Mouse (Mus musculus): ENCODE data around the gene Relb. TPM values are rescaled to one million over a fixed set of nuclear protein-coding genes. Genes with fewer than 3 reads are reported as not detected.
"Not testable (repeated sequence)": the region's sequence is repeated elsewhere in the genome, so short reads cannot be mapped to it uniquely, and the experiment has no call there.

Relb gene
- polyA plus RNA-seq, 1 experiment from 2014 or later = 9.3 TPM

DNA sequence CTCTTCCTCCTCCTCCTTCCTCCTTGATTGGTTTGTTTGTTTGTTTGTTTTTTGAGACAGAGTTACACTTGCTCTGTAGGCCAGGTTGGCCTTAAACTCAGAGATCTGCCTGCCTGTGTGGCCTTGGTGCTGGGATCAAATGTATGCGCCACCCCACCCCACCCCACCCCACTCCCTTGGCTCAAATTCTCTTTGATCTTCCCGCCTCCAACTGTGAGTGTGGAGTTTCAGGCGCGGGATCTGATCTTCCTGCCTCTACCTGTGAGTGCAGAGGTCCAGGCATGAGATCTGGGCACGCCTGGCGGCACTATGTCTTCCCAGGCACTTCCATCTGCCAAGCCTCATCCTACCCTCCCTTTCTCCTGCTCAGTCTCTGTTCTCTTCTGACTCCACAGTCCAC, 7.0 kb downstream of the Relb start:
- Histone ChIP-seq H3K4me1 (ENCODE audit: control insufficient read depth, insufficient read depth, low read length) (0 out of 2 replicates have a peak, but pooled peaks cover 3% of the 10 kb centered on the region), H3K4me3 (ENCODE audit: low read length) (no peak overlapping the region), H3K27ac (ENCODE audit: low read depth, low read length) (no peak overlapping the region), H3K27me3 (ENCODE audit: control insufficient read depth, insufficient read depth, low read length) (no peaks in the 10 kb centered on the region), H3K4me2 (replicated peaks; ENCODE audit: low read depth, low read length) (no peak overlapping the region), H3K36me3 (ENCODE audit: control insufficient read depth, insufficient read depth, low read length) (no peaks in the 10 kb centered on the region), H3K9me3 (ENCODE audit: control insufficient read depth, low read length) (no peaks in the 10 kb centered on the region), H3K9ac (ENCODE audit: low read depth, low read length) (no peak overlapping the region)
- WGBS = 24% methylated on average over 6 of the region's 6 CpGs
- no peak for ATAC-seq (ENCODE audit: low FRiP score, low TSS enrichment)

DNA sequence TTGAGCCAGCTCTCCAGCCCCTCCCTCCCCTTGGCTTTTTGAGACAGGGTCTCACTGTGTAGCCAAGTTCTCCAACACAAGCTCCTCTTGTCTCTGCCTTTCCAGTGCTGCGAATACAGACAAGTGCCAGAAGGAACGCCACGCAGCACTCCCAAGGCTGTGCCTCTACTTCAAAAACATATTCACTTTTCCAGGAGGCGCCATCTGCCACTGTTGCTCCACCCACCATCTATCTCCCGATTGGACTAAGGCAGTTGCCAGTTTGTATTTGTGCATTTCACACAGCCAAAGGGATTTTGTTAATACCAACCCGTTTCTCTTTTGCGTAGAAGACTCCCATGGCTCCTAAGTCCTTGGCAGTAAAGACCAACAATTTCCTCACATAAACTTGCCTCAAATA, 8.4 kb downstream of the Relb start:
- Histone ChIP-seq H3K9ac (ENCODE audit: low read depth, low read length) (no peak overlapping the region), H3K36me3 (ENCODE audit: control insufficient read depth, insufficient read depth, low read length) (no peaks in the 10 kb centered on the region), H3K9me3 (ENCODE audit: control insufficient read depth, low read length) (no peaks in the 10 kb centered on the region), H3K27me3 (ENCODE audit: control insufficient read depth, insufficient read depth, low read length) (no peaks in the 10 kb centered on the region), H3K4me1 (ENCODE audit: control insufficient read depth, insufficient read depth, low read length) (0 out of 2 replicates have a peak, but pooled peaks cover 3% of the 10 kb centered on the region), H3K4me2 (replicated peaks; ENCODE audit: low read depth, low read length) (no peak overlapping the region), H3K27ac (ENCODE audit: low read depth, low read length) (no peak overlapping the region), H3K4me3 (ENCODE audit: low read length) (no peak overlapping the region)
- ATAC-seq (ENCODE audit: low FRiP score, low TSS enrichment) = no peak
- 90% methylated on average over 7 of the region's 7 CpGs for WGBS

DNA sequence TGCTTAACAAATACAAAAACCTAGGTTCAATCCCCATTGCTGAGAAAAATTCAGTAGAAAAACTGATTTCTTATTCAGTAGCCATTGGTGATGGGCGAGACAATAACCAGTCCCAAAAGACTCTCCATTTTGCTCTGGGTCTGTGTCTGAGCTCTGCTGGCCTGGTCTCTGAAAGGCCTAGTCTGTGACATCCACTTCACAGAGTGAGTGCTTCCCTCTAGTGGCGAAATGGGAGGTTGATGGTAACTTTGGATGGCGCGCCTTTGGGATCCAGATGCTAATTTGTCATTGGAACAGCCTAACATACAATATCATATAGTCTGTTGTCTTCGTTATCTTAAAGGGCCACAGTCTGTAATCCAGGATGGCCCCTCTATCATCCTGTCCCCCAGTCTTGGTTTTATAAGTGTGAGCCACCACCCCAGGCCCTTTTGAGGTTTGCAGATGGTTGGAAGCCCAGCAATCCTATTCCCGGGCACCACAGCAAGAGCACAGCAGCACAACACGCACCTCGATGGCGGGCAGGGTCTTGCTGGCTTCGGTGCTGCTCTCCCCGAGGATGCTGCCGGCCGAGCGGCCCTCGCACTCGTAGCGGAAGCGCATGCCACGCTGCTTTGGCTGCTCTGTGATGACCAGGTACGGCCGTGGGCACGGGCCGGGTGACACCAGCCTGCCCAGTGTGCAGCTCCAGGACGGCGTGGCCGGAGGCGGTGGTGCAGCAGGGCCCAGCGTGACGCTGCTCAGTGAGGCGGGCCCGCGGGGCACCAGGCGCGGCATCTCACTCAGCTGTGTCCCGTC, 10.0 kb downstream of the Relb start:
- no peaks in the 10 kb centered on the region for H3K36me3 ChIP-seq (ENCODE audit: control insufficient read depth, insufficient read depth, low read length)
- H3K9ac ChIP-seq (ENCODE audit: low read depth, low read length) = peak overlapping the region; percentile 58
- H3K9me3 ChIP-seq (ENCODE audit: control insufficient read depth, low read length) = no peaks in the 10 kb centered on the region
- ATAC-seq (ENCODE audit: low FRiP score, low TSS enrichment) = peak; percentile 85
- H3K27me3 ChIP-seq (ENCODE audit: control insufficient read depth, insufficient read depth, low read length) = no peaks in the 10 kb centered on the region
- peak overlapping the region; percentile 34 for H3K4me3 ChIP-seq (ENCODE audit: low read length)
- no peak overlapping the region for H3K27ac ChIP-seq (ENCODE audit: low read depth, low read length)
- H3K4me2 ChIP-seq (replicated peaks; ENCODE audit: low read depth, low read length) = peak overlapping the region; percentile 65
- WGBS = 10% methylated on average over 35 of the region's 35 CpGs
- 0 out of 2 replicates have a peak, but pooled peaks cover 3% of the 10 kb centered on the region for H3K4me1 ChIP-seq (ENCODE audit: control insufficient read depth, insufficient read depth, low read length)

DNA sequence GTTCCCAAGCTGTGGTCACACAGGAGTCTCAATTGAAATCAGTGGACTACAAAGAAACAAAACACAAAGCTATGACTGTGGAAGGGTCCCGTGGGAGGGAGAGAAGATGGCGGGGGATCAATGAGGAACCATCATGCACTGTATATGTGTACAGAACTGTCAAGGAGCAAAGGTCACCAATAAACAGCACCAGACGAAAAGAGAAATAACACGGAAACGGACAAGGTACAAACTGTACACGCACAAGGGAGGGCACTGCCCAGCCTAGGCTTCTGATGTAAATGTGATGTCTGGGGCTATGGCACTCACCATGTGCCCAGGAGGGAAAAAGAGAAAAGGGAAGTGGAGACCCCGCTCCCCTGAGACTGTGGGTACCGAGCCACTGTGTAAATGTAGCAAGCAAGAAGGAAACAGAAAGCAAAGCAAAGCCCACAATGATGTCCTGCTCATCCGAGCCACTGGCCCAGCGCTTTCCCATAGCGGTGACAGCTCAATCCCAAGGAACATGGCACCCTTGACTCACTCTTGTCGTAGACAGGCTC, 14.1 kb downstream of the Relb start:
- H3K36me3 ChIP-seq (ENCODE audit: control insufficient read depth, insufficient read depth, low read length) = no peaks in the 10 kb centered on the region; the same call in 1 of the 2 replicates
- H3K27me3 ChIP-seq (ENCODE audit: control insufficient read depth, insufficient read depth, low read length) = no peaks in the 10 kb centered on the region
- H3K4me2 ChIP-seq (replicated peaks; ENCODE audit: low read depth, low read length) = no peak overlapping the region
- WGBS = 85% methylated on average over 12 of the region's 12 CpGs
- H3K4me3 ChIP-seq (ENCODE audit: low read length) = no peak overlapping the region
- 0 out of 2 replicates have a peak, but pooled peaks cover 3% of the 10 kb centered on the region for H3K4me1 ChIP-seq (ENCODE audit: control insufficient read depth, insufficient read depth, low read length)
- no peak overlapping the region for H3K9ac ChIP-seq (ENCODE audit: low read depth, low read length)
- ATAC-seq (ENCODE audit: low FRiP score, low TSS enrichment) = no peak
- H3K27ac ChIP-seq (ENCODE audit: low read depth, low read length) = no peak overlapping the region
- H3K9me3 ChIP-seq (ENCODE audit: control insufficient read depth, low read length) = 0 out of 2 replicates have a peak, but pooled peaks cover 2% of the 10 kb centered on the region

DNA sequence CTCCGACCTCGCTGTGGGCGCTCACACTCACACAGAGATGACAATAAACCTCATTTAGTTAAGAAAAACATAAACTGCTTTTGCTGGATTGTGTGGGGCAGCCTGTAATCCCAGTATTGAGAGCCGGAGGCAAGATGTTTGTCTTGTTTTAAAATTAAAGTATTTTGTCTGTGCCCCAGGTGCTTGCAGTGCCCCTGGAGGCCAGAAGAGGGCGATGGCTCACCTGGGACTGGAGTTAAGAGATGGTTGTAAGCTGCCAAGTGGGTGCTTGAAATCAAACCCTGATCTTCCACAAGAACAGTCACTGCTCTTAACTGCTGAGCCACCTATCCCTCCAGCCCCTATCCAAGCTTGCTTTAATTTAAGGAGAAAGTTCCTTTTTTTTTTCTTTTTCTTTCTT, 18.3 kb downstream of the Relb start:
- H3K27ac ChIP-seq (ENCODE audit: low read depth, low read length) = no peak overlapping the region
- 0 out of 2 replicates have a peak, but pooled peaks cover 2% of the 10 kb centered on the region for H3K9me3 ChIP-seq (ENCODE audit: control insufficient read depth, low read length)
- whole genome bisulfite sequencing = 83% methylated on average over 5 of the region's 5 CpGs
- no peaks in the 10 kb centered on the region for H3K27me3 ChIP-seq (ENCODE audit: control insufficient read depth, insufficient read depth, low read length)
- no peaks in the 10 kb centered on the region; the same call in 1 of the 2 replicates for H3K36me3 ChIP-seq (ENCODE audit: control insufficient read depth, insufficient read depth, low read length)
- H3K9ac ChIP-seq (ENCODE audit: low read depth, low read length) = no peak overlapping the region
- H3K4me3 ChIP-seq (ENCODE audit: low read length) = no peak overlapping the region
- H3K4me1 ChIP-seq (ENCODE audit: control insufficient read depth, insufficient read depth, low read length) = no peaks in the 10 kb centered on the region
- ATAC-seq (ENCODE audit: low FRiP score, low TSS enrichment) = no peak
- H3K4me2 ChIP-seq (replicated peaks; ENCODE audit: low read depth, low read length) = no peak overlapping the region

DNA sequence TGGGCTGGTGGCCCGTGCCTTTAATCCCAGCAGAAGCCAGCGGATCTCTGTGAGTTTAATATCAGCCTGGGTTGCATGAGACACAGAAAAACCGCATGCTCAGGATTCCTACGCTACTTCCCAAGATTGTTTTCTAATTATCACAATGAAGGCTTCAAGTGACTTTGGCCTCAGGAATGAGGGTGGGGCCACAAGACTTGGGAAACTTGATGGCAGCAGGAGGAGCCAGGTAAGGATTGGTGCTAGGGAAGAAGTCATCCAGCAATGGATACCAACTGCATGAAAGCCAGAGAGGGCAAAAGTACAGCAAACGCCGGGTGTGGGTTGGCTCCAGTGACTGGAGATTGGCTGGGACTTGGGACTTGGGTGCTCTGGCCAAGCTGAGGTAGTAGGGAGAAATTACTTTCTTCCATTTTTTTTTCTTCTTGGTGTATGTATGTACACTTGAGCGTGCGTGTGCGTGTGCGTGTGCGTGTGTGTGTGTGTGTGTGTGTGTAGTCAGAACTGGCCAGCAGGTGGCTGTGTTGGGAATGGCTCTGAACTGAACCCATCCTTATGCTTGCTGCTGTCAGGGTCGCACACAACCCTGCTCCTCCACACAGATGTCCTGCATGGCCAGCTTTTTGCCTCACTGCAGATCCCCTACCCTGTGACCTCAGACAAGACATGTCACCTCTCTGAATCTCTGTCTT, 19.5 kb downstream of the Relb start:
- no peak for ATAC-seq (ENCODE audit: low FRiP score, low TSS enrichment)
- Histone ChIP-seq H3K9ac (ENCODE audit: low read depth, low read length) (no peak overlapping the region), H3K4me1 (ENCODE audit: control insufficient read depth, insufficient read depth, low read length) (no peaks in the 10 kb centered on the region), H3K4me2 (replicated peaks; ENCODE audit: low read depth, low read length) (no peak overlapping the region), H3K9me3 (ENCODE audit: control insufficient read depth, low read length) (0 out of 2 replicates have a peak, but pooled peaks cover 2% of the 10 kb centered on the region), H3K36me3 (ENCODE audit: control insufficient read depth, insufficient read depth, low read length) (no peaks in the 10 kb centered on the region; the same call in 1 of the 2 replicates), H3K4me3 (ENCODE audit: low read length) (no peak overlapping the region), H3K27me3 (ENCODE audit: control insufficient read depth, insufficient read depth, low read length) (no peaks in the 10 kb centered on the region), H3K27ac (ENCODE audit: low read depth, low read length) (no peak overlapping the region)
- WGBS = 91% methylated on average over 12 of the region's 12 CpGs

DNA sequence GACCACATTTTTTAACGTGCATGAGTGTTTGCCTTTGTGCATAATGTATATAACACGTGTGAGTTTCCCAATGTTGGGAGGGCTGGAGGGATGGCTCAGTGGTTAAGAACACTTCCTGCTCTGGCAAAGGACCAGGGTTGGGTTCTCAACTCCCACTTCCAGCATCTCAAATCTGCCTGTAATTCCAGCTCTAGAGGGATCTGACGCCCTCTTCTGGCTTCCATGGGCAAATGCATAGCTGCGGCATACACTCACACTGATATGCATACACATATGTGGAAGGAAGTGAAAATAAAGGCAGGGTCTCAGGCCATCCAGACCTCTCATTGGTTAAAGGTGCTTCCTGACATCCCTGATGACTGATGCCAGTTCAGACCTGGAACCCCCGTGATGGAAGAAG, 21.9 kb downstream of the Relb start:
- 78% methylated on average over 5 of the region's 5 CpGs for WGBS
- Histone ChIP-seq H3K27ac (ENCODE audit: low read depth, low read length) (no peak overlapping the region), H3K4me3 (ENCODE audit: low read length) (no peak overlapping the region), H3K4me2 (replicated peaks; ENCODE audit: low read depth, low read length) (no peak overlapping the region), H3K4me1 (ENCODE audit: control insufficient read depth, insufficient read depth, low read length) (peaks cover 10% of the 10 kb centered on the region; the same call in 1 of the 2 replicates), H3K9ac (ENCODE audit: low read depth, low read length) (no peak overlapping the region), H3K27me3 (ENCODE audit: control insufficient read depth, insufficient read depth, low read length) (no peaks in the 10 kb centered on the region), H3K9me3 (ENCODE audit: control insufficient read depth, low read length) (0 out of 2 replicates have a peak, but pooled peaks cover 2% of the 10 kb centered on the region), H3K36me3 (ENCODE audit: control insufficient read depth, insufficient read depth, low read length) (peaks cover 3% of the 10 kb centered on the region; the same call in 1 of the 2 replicates)
- no peak for ATAC-seq (ENCODE audit: low FRiP score, low TSS enrichment)

DNA sequence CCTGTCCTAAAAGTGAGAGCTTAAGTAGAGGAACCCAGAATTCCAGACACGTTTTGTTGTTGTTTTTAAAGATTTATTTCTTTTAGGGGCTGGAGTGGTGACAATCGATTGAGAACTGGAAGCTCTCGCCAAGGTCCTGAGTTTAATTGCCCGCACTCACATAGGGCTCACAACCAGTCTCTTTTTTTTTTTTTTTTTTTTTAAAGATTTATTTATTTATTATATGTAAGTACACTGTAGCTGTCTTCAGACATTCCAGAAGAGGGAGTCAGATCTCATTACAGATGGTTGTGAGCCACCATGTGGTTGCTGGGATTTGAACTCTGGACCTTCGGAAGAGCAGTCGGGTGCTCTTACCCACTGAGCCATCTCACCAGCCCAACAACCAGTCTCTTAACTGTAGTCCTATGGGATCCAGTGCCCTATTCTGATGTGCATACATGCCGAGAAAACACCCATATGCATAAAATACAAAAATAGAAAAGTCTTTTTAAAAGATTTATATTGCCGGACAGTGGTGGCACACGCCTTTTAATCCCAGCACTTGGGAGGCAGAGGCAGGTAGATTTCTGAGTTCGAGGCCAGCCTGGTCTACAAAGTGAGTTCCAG, 24.5 kb downstream of the Relb start:
- H3K27me3 ChIP-seq (ENCODE audit: control insufficient read depth, insufficient read depth, low read length); ATAC-seq (ENCODE audit: low FRiP score, low TSS enrichment); H3K9ac ChIP-seq (ENCODE audit: low read depth, low read length); H3K9me3 ChIP-seq (ENCODE audit: control insufficient read depth, low read length); H3K27ac ChIP-seq (ENCODE audit: low read depth, low read length): not testable (repeated sequence)
- 58% methylated on average over 10 of the region's 10 CpGs for WGBS
- H3K36me3 ChIP-seq (ENCODE audit: control insufficient read depth, insufficient read depth, low read length) = peaks cover 27% of the 10 kb centered on the region
- peaks cover 12% of the 10 kb centered on the region; the same call in 1 of the 2 replicates for H3K4me1 ChIP-seq (ENCODE audit: control insufficient read depth, insufficient read depth, low read length)
- peak overlapping the region; percentile 99 for H3K4me3 ChIP-seq (ENCODE audit: low read length)
- H3K4me2 ChIP-seq (replicated peaks; ENCODE audit: low read depth, low read length) = peak overlapping the region; percentile 85

Measured in kidney, embryonic 14.5 days (tissue).